Mouse (Mus musculus) hindbrain, embryonic 15.5 days (tissue): ENCODE data around the gene Patl2. TPM values are rescaled to one million over a fixed set of nuclear protein-coding genes. Genes with fewer than 3 reads are reported as not detected.

Experiments
- ATAC-seq: fragments of 200-750 bp; cut with Nextera tagmentation; 2 replicates; pipeline ENCODE4 v1.8.0; 2017; ENCODE audit warnings: low read depth, moderate number of reproducible peaks, moderate TSS enrichment; ENCODE audit not compliant: low FRiP score
- H3K27ac ChIP-seq: fragments of 300-500 bp; sonication (generic); replicated peaks from 2 replicates; pipeline ENCODE4 v1.5.1; 2015; ENCODE audit warnings: mild to moderate bottlenecking, inconsistent platforms
- H3K27me3 ChIP-seq: fragments of 300-500 bp; sonication (generic); 2 replicates; pipeline ENCODE4 v1.6.1; 2015; ENCODE audit warnings: control low read depth, inconsistent platforms
- H3K36me3 ChIP-seq: fragments of 300-500 bp; sonication (generic); 2 replicates; pipeline ENCODE4 v1.6.1; 2015; ENCODE audit warnings: control low read depth, inconsistent platforms
- H3K4me1 ChIP-seq: fragments of 300-500 bp; sonication (generic); replicated peaks from 2 replicates; pipeline ENCODE4 v1.6.1; 2015; ENCODE audit warnings: control low read depth, inconsistent platforms
- H3K4me2 ChIP-seq: fragments of 300-500 bp; sonication (generic); 2 replicates; pipeline ENCODE4 v1.6.1; 2015; ENCODE audit warnings: moderate library complexity, mild to moderate bottlenecking, inconsistent platforms
- H3K4me3 ChIP-seq: fragments of 300-500 bp; sonication (generic); 2 replicates; pipeline ENCODE4 v1.5.1; 2015; ENCODE audit warnings: mild to moderate bottlenecking, inconsistent platforms
- H3K9ac ChIP-seq: fragments of 300-500 bp; sonication (generic); 2 replicates; pipeline ENCODE4 v1.6.1; 2015; ENCODE audit warnings: inconsistent platforms
- H3K9me3 ChIP-seq: fragments of 300-500 bp; sonication (generic); 2 replicates; pipeline ENCODE4 v1.6.1; 2016; ENCODE audit warnings: control low read depth, inconsistent platforms
- WGBS: fragments of 180-500 bp; shearing (Covaris S2); methylation state at CpG from one replicate; pipeline ENCODE4 v1.1.7; 2015; 5-methylcytosine and 5-hydroxymethylcytosine counted together
- polyA plus RNA-seq: library from polyadenylated mRNA; unstranded; fragments of >200 nt; fragmentation: Nextera tagmentation; extraction: Ambion mirVana; gene quantifications from 2 replicates; pipeline ENCODE4 v1.2.1, GENCODE M21; 2015

Gene Patl2
- polyA plus RNA-seq, 1 experiment from 2014 or later = not detected

- no peaks in the 10 kb centered on the region for H3K36me3 ChIP-seq
- H3K9me3 ChIP-seq = no peaks in the 10 kb centered on the region
- no peaks in the 10 kb centered on the region for H3K27me3 ChIP-seq
- H3K4me3 ChIP-seq = no peak overlapping the region
- no peak overlapping the region for H3K27ac ChIP-seq
- H3K4me2 ChIP-seq = no peak overlapping the region
- H3K4me1 ChIP-seq = no peaks in the 10 kb centered on the region
- H3K9ac ChIP-seq = no peak overlapping the region
- no peak for ATAC-seq
- WGBS = 84% methylated on average over 13 of the region's 13 CpGs
These were observed 22.4 kb downstream of the Patl2 start for GRCm38 (mm10) chr2:122163430-122164195.

- Histone ChIP-seq H3K27me3 (no peaks in the 10 kb centered on the region), H3K27ac (no peak overlapping the region), H3K4me2 (no peak overlapping the region), H3K9me3 (no peaks in the 10 kb centered on the region), H3K36me3 (no peaks in the 10 kb centered on the region), H3K9ac (no peak overlapping the region), H3K4me1 (no peaks in the 10 kb centered on the region), H3K4me3 (no peak overlapping the region)
- ATAC-seq = no peak
- WGBS = 90% methylated on average over 2 of the region's 2 CpGs
These were observed 23.5 kb downstream of the Patl2 start for GRCm38 (mm10) chr2:122162529-122162928.

GRCm38 (mm10) chr2:122161542-122161941 lies 24.4 kb downstream of the Patl2 start:
- Histone ChIP-seq H3K27ac (no peak overlapping the region), H3K36me3 (no peaks in the 10 kb centered on the region), H3K4me3 (no peak overlapping the region), H3K9ac (no peak overlapping the region), H3K4me2 (no peak overlapping the region), H3K4me1 (no peaks in the 10 kb centered on the region), H3K9me3 (no peaks in the 10 kb centered on the region), H3K27me3 (no peaks in the 10 kb centered on the region)
- 29% methylated on average over 4 of the region's 4 CpGs for WGBS
- no peak for ATAC-seq

- H3K27ac ChIP-seq = no peak within 1 kb of the TSS
- H3K4me1 ChIP-seq = no peaks in the 10 kb centered on the region
- no peaks in the 10 kb centered on the region for H3K9me3 ChIP-seq
- H3K4me2 ChIP-seq = no peak within 1 kb of the TSS
- no peaks in the 10 kb centered on the region for H3K27me3 ChIP-seq
- H3K9ac ChIP-seq = no peak within 1 kb of the TSS
- no peak within 1 kb of the TSS for H3K4me3 ChIP-seq
- H3K36me3 ChIP-seq = no peaks in the 10 kb centered on the region
- no peak for ATAC-seq
- WGBS = 37% methylated on average over 2 of the region's 2 CpGs
These were observed 25.3 kb downstream of the Patl2 start, which contains the start of gene Trim69 for GRCm38 (mm10) chr2:122160680-122161079. TSS of gene Trim69 (plus strand) at chr2:122160700.

GRCm38 (mm10) chr2:122159667-122160066 lies 26.3 kb downstream of the Patl2 start:
- Histone ChIP-seq H3K9ac (no peak overlapping the region), H3K27me3 (no peaks in the 10 kb centered on the region), H3K9me3 (no peaks in the 10 kb centered on the region), H3K4me2 (no peak overlapping the region), H3K36me3 (no peaks in the 10 kb centered on the region), H3K4me3 (no peak overlapping the region), H3K27ac (no peak overlapping the region), H3K4me1 (no peaks in the 10 kb centered on the region)
- ATAC-seq = no peak
- 89% methylated on average over 6 of the region's 6 CpGs for WGBS

- H3K4me1 ChIP-seq = no peaks in the 10 kb centered on the region
- H3K27ac ChIP-seq = no peak overlapping the region
- no peaks in the 10 kb centered on the region for H3K27me3 ChIP-seq
- no peak overlapping the region for H3K4me2 ChIP-seq
- ATAC-seq = no peak
- H3K9ac ChIP-seq = no peak overlapping the region
- H3K4me3 ChIP-seq = no peak overlapping the region
- no peaks in the 10 kb centered on the region for H3K9me3 ChIP-seq
- WGBS = 60% methylated on average over 6 of the region's 6 CpGs
- no peaks in the 10 kb centered on the region for H3K36me3 ChIP-seq
These were observed 27.6 kb downstream of the Patl2 start for GRCm38 (mm10) chr2:122158362-122158802.

GRCm38 (mm10) chr2:122157561-122157960 lies 28.4 kb downstream of the Patl2 start:
- Histone ChIP-seq H3K27me3 (no peaks in the 10 kb centered on the region), H3K9ac (no peak overlapping the region), H3K4me3 (no peak overlapping the region), H3K36me3 (no peaks in the 10 kb centered on the region), H3K9me3 (no peaks in the 10 kb centered on the region), H3K4me1 (no peaks in the 10 kb centered on the region), H3K4me2 (no peak overlapping the region), H3K27ac (no peak overlapping the region)
- ATAC-seq = no peak

- WGBS = 86% methylated on average over 4 of the region's 4 CpGs
- no peaks in the 10 kb centered on the region for H3K4me1 ChIP-seq
These were observed 29.8 kb downstream of the Patl2 start for GRCm38 (mm10) chr2:122156051-122156700.

GRCm38 (mm10) chr2:122155292-122155691 lies 30.7 kb downstream of the Patl2 start:
- Histone ChIP-seq H3K9me3 (no peaks in the 10 kb centered on the region), H3K4me2 (no peak overlapping the region)

More at GRCm38 (mm10) chr2:122156051-122156700, 29.8 kb downstream of the Patl2 start:
- Histone ChIP-seq H3K36me3 (no peaks in the 10 kb centered on the region), H3K9ac (no peak overlapping the region), H3K27ac (no peak overlapping the region), H3K9me3 (no peaks in the 10 kb centered on the region), H3K4me2 (no peak overlapping the region), H3K4me3 (no peak overlapping the region), H3K27me3 (no peaks in the 10 kb centered on the region)
- ATAC-seq = no peak

GRCm38 (mm10) chr2:122154479-122154878 lies 31.5 kb downstream of the Patl2 start:
- no peaks in the 10 kb centered on the region for H3K27me3 ChIP-seq
- H3K36me3 ChIP-seq = no peaks in the 10 kb centered on the region
- H3K9ac ChIP-seq = no peak overlapping the region
- no peak overlapping the region for H3K4me2 ChIP-seq
- no peaks in the 10 kb centered on the region for H3K4me1 ChIP-seq
- H3K9me3 ChIP-seq = no peaks in the 10 kb centered on the region
- no peak overlapping the region for H3K4me3 ChIP-seq
- no peak for ATAC-seq
- WGBS = 90% methylated on average over 2 of the region's 2 CpGs
- H3K27ac ChIP-seq = no peak overlapping the region

More at GRCm38 (mm10) chr2:122155292-122155691, 30.7 kb downstream of the Patl2 start:
- no peak for ATAC-seq
- WGBS = 82% methylated on average over 2 of the region's 2 CpGs
- no peaks in the 10 kb centered on the region for H3K4me1 ChIP-seq
- no peak overlapping the region for H3K27ac ChIP-seq
- H3K27me3 ChIP-seq = no peaks in the 10 kb centered on the region
- H3K9ac ChIP-seq = no peak overlapping the region
- no peak overlapping the region for H3K4me3 ChIP-seq
- no peaks in the 10 kb centered on the region for H3K36me3 ChIP-seq

GRCm38 (mm10) chr2:122153681-122154365 lies 32.2 kb downstream of the Patl2 start:
- Histone ChIP-seq H3K36me3 (no peaks in the 10 kb centered on the region), H3K4me1 (no peaks in the 10 kb centered on the region), H3K27ac (no peak overlapping the region), H3K4me2 (no peak overlapping the region), H3K4me3 (no peak overlapping the region), H3K27me3 (no peaks in the 10 kb centered on the region), H3K9me3 (no peaks in the 10 kb centered on the region), H3K9ac (no peak overlapping the region)
- ATAC-seq = no peak
- WGBS = 92% methylated on average over 7 of the region's 7 CpGs

GRCm38 (mm10) chr2:122152850-122153249 lies 33.1 kb downstream of the Patl2 start:
- H3K36me3 ChIP-seq = no peaks in the 10 kb centered on the region
- H3K9ac ChIP-seq = no peak overlapping the region
- H3K4me3 ChIP-seq = no peak overlapping the region
- no peaks in the 10 kb centered on the region for H3K27me3 ChIP-seq
- H3K9me3 ChIP-seq = no peaks in the 10 kb centered on the region
- H3K4me2 ChIP-seq = no peak overlapping the region
- H3K4me1 ChIP-seq = 0 out of 2 replicates have a peak, but pooled peaks cover 9% of the 10 kb centered on the region
- ATAC-seq = no peak
- 88% methylated on average over 3 of the region's 3 CpGs for WGBS
- no peak overlapping the region for H3K27ac ChIP-seq
